Mouse (Mus musculus) heart, embryonic 15.5 days (tissue): ENCODE data around the gene Akap11. TPM values are rescaled to one million over a fixed set of nuclear protein-coding genes. Genes with fewer than 3 reads are reported as not detected.

Experiments
- ATAC-seq: fragments of 200-750 bp; cut with Nextera tagmentation; replicated peaks from 2 replicates; pipeline ENCODE4 v1.8.0; 2017; ENCODE audit warnings: low read depth, moderate TSS enrichment; ENCODE audit not compliant: insufficient number of reproducible peaks, insufficient read depth, low FRiP score
- H3K27ac ChIP-seq: fragments of 300-500 bp; sonication (generic); 2 replicates; pipeline ENCODE4 v1.5.1; 2015; ENCODE audit warnings: mild to moderate bottlenecking, inconsistent platforms
- H3K27me3 ChIP-seq: fragments of 300-500 bp; sonication (generic); 2 replicates; pipeline ENCODE4 v1.6.1; 2015; ENCODE audit warnings: inconsistent platforms
- H3K36me3 ChIP-seq: fragments of 300-500 bp; sonication (generic); 2 replicates; pipeline ENCODE4 v1.6.1; 2015; ENCODE audit warnings: mild to moderate bottlenecking, inconsistent platforms
- H3K4me1 ChIP-seq: fragments of 300-500 bp; sonication (generic); replicated peaks from 2 replicates; pipeline ENCODE4 v1.6.1; 2015; ENCODE audit warnings: inconsistent platforms
- H3K4me2 ChIP-seq: fragments of 300-500 bp; sonication (generic); 2 replicates; pipeline ENCODE4 v1.6.1; 2015; ENCODE audit warnings: inconsistent platforms, mild to moderate bottlenecking, moderate library complexity
- H3K4me3 ChIP-seq: fragments of 300-500 bp; sonication (generic); 2 replicates; pipeline ENCODE4 v1.5.1; 2015; ENCODE audit warnings: mild to moderate bottlenecking, inconsistent platforms
- H3K9ac ChIP-seq: fragments of 300-500 bp; sonication (generic); 2 replicates; pipeline ENCODE4 v1.6.1; 2015; ENCODE audit warnings: mild to moderate bottlenecking, inconsistent platforms
- H3K9me3 ChIP-seq: fragments of 300-500 bp; sonication (generic); replicated peaks from 2 replicates; pipeline ENCODE4 v1.6.1; 2016; ENCODE audit warnings: inconsistent platforms
- WGBS: fragments of 180-500 bp; shearing (Covaris S2); methylation state at CpG from one replicate; pipeline ENCODE4 v1.1.7; 2015; ENCODE audit warnings: mixed read lengths; 5-methylcytosine and 5-hydroxymethylcytosine counted together
- polyA plus RNA-seq: library from polyadenylated mRNA; unstranded; fragments of >200 nt; fragmentation: Nextera tagmentation; extraction: Ambion mirVana; gene quantifications from 2 replicates; pipeline ENCODE4 v1.2.1, GENCODE M21; 2015

Akap11 gene
- polyA plus RNA-seq, 1 experiment from 2014 or later, result 13.4 TPM

DNA sequence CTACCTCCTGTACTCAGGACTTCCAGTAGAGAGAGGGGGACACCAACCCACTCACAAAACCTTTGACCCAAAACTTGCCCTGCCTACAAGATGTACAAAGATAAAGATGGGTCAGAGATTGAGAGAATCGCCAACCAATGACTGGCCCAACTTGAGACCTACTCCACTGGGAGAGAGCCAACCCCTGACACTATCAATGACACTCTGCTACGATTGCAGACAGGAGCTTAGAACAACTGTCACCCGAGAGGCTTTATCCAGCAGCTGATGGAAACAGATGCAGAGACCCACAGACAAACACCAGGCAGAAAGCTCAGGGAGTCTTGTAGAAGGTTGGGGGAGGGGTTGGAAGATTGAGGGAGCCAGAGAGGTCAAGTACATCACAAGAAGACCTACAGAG, 89.1 kb downstream of the Akap11 start:
- H3K27ac ChIP-seq, result no peak overlapping the region
- WGBS, result 59% methylated on average over 3 of the region's 3 CpGs
- H3K9ac ChIP-seq, result no peak overlapping the region
- no peaks in the 10 kb centered on the region for H3K36me3 ChIP-seq
- no peak for ATAC-seq
- no peak overlapping the region for H3K4me2 ChIP-seq
- no peaks in the 10 kb centered on the region for H3K4me1 ChIP-seq
- no peaks in the 10 kb centered on the region for H3K27me3 ChIP-seq
- no peak overlapping the region for H3K4me3 ChIP-seq
- no peaks in the 10 kb centered on the region for H3K9me3 ChIP-seq

Other genes starting within 250 kb of the Akap11 start
- 0.23 and 0.85 TPM in 2 replicates for gene Tnfsf11, start 228.8 kb downstream of the Akap11 start, polyA plus RNA-seq
- gene Dgkh, start 196.0 kb upstream of the Akap11 start, polyA plus RNA-seq, result 1.4 and 1.9 TPM in 2 replicates